Mouse (Mus musculus) monocyte, adult 2 months (primary cell): Measurements from ENCODE around the gene Wnk4.
A peak's percentile ranks its signal among the peaks of the same experiment; 100 is the strongest.

Experiments used
- DNase-seq, 2 experiments: peaks; one replicate each; pipeline ENCODE4 v3.0.0; 2022; ENCODE audit warnings: low spot score in 2 of 2, low read depth in 1 of 2

The Wnk4 gene

GRCm38 (mm10) chr11:101238071-101238647 is 22.2 kb upstream of the Wnk4 start:
- DNase-seq, result no peak

- no peak for DNase-seq
Measured at GRCm38 (mm10) chr11:101245071-101245470, 15.3 kb upstream of the Wnk4 start.

- no peak for DNase-seq
Measured at GRCm38 (mm10) chr11:101245855-101246701, 14.3 kb upstream of the Wnk4 start, which contains the start of gene Ramp2. Ramp2 (plus strand) TSS chr11:101246028.

- DNase-seq, result no peak
Measured at GRCm38 (mm10) chr11:101246702-101247012, 13.7 kb upstream of the Wnk4 start.

- no peak for DNase-seq
Measured at GRCm38 (mm10) chr11:101247521-101248030, 12.8 kb upstream of the Wnk4 start.

- no peak for DNase-seq
Measured at GRCm38 (mm10) chr11:101248258-101248994, 11.9 kb upstream of the Wnk4 start.

- DNase-seq, result no peak
Measured at GRCm38 (mm10) chr11:101251031-101251430, 9.3 kb upstream of the Wnk4 start.

GRCm38 (mm10) chr11:101252941-101253340 is 7.4 kb upstream of the Wnk4 start:
- no peak for DNase-seq

- peak; percentile 63 to 73 for DNase-seq
Measured at GRCm38 (mm10) chr11:101253613-101254389, 6.6 kb upstream of the Wnk4 start, which contains the start of gene Vps25. Vps25 (plus strand) TSS chr11:101253707.

- DNase-seq, result no peak
Measured at GRCm38 (mm10) chr11:101255826-101256775, 4.3 kb upstream of the Wnk4 start.

- no peak for DNase-seq
Measured at GRCm38 (mm10) chr11:101259261-101259712, 1.1 kb upstream of the Wnk4 start.

- DNase-seq, result no peak
Measured at GRCm38 (mm10) chr11:101260826-101261380, 536 bp downstream of the Wnk4 start.

- DNase-seq, result no peak
Measured at GRCm38 (mm10) chr11:101262272-101262967, 2.1 kb downstream of the Wnk4 start.

GRCm38 (mm10) chr11:101263138-101263988 is 3.0 kb downstream of the Wnk4 start:
- no peak for DNase-seq

GRCm38 (mm10) chr11:101263989-101264280 is 3.6 kb downstream of the Wnk4 start:
- DNase-seq, result no peak

GRCm38 (mm10) chr11:101264954-101265471 is 4.6 kb downstream of the Wnk4 start:
- no peak for DNase-seq

GRCm38 (mm10) chr11:101265906-101266305 is 5.5 kb downstream of the Wnk4 start:
- no peak for DNase-seq

GRCm38 (mm10) chr11:101269577-101270116 is 9.3 kb downstream of the Wnk4 start:
- no peak for DNase-seq
